Mouse (Mus musculus) cerebellum, adult 2 months (tissue): ENCODE data around the gene Bpgm.

ENCODE experiments used
- CTCF ChIP-seq: fragments of 200-500 bp; IDR thresholded peaks from 2 replicates; pipeline ENCODE4 v1.5.1; 2011; ENCODE audit warnings: low read depth, mild to moderate bottlenecking, control low read depth, low read length, moderate library complexity, borderline replicate concordance; ENCODE audit not compliant: insufficient read depth
- POLR2A ChIP-seq: fragments of 200-500 bp; IDR thresholded peaks from 2 replicates; pipeline ENCODE4 v1.6.1; 2011; ENCODE audit warnings: low read length, control low read depth, borderline replicate concordance; ENCODE audit not compliant: insufficient read depth

DNA sequence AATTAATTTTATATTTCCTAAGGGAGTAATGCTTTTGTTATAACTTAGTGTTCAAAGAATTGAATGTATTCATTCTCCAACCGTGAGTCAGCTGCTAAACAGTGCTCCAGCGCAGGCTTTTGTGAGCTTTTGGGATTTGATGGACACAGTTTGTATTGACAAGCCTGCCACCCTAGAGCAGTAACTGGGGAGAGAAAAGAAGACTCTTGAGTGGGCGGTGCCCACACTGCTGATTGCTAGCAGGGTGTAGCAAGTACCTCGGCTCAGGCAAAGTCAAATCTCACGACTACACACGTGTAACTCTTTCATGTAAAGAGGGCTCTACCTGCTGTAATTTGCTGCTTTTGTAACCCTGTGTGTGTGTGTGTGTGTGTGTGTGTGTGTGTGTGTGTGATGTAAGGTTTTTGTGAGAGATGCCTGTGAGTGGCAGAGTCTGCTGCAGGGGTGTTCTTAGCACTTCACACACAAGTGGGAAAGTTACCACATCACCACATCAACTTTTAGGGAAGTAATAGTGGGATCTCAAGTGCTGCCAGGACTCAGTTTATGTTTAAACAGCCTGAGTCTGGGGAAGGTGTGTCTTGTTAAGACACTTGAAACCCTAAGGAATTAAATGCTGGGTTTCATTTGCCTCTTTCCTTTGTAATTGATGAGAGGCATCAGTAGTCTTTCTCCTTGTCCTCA is 2.8 kb downstream of the Bpgm start:
- TF ChIP-seq CTCF, result no peak
- no peak for TF ChIP-seq POLR2A
